Mouse (Mus musculus) mature B cell (primary cell): Measurements from ENCODE around the gene Dlg2.

Experiments used
- in situ Hi-C: fragments of 300-500 bp; cut with MboI; formaldehyde crosslinking; loops from 2 replicates; pipeline ENCODE4 v1.14.3; 2019

The Dlg2 gene

DNA sequence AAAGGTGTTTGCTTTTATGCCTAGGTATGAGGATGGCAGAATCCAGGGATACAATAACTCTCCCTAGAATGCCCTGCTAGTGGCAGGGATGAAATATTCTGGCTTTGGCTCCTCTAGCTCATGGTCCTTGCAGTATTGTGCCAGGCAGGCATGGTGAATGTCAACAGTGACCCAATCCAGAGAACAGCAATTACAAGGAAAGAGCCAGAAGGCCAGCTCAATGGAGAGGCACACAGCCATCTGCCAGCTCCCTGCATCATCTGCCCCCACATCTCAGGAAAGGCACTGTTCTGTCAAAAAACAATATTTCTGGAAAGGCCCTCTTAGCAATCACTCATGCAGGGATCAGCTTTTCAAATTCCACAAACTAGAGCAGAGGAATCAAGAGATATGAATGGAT lies 1984.1 kb downstream of the Dlg2 start:
- in situ Hi-C loops, result no loop called here

GRCm38 (mm10) chr7:92461256-92461655 lies 1984.8 kb downstream of the Dlg2 start:
- in situ Hi-C loops, result no loop called here

DNA sequence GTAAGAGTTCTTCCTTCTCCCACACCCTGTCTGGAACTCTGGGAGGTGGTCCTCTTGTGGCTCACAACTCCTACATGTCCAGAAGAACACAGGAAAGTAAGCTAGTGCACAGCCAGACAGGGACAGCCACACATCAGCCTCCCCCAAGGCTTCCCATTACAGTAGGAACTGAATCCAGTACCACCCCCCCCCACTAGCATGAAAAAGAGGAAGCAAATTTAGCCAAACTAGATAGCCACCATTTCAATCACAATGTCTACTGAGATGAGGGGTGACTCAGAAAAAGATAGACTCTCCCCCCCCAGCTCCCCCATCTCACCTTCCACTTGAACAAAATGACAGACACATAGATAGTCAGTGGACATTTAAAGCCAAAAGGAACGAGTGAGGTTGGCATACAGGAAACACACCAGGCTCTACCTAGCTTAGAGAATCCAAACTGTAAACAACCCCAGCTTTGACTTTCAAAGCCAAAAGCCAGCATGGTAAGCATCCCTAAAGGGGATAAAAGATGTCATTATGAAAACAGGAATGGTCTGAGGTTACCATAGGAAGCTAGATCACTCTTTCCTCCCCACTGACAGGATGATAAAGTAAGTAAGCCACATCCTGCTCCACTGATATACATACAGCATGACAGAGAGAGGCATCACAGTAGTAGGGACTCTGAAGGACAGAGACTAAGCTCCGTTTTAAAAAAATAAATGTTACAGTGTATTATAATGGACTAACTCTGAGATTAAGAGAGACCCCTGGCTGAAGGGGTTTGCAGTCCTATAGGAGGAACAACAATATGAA lies 1986.8 kb downstream of the Dlg2 start:
- in situ Hi-C loops, result no loop called here

DNA sequence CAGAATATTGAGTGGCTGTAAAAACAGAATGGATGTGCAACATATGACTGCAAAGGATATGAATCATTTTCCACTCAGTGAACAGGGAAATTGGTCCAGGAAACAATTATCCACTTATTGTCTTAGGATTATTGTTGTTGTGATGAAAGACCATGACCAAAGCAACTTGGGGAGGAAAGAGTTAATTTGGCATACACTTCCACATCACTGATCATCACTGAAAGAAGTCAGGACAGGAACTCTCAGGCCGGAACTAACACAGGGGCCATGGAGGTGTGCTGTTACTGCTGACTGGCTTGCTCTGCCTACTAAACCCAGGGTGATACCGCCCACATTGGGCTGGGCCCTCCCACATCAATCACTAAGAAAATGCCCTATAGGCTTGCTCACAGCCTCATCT lies 1987.8 kb downstream of the Dlg2 start:
- in situ Hi-C loops, result no loop called here

DNA sequence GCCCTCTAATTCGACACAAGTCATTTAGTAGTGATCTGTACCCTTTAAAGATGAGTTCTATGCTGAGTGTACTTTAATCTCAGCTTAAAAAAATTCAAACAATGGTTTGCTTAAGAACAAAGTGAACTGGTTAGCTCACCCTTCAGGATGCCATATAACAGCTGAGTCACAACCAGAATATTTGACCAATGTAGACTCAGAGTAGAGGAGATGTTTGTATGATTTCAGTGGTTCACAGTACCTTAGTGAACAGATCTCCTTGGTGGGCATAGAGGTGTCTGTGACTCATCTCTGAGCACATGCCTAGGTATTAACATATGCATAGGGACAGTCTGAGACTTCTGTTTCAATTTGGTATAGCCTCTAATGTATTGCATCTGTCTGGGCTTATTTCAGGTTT lies 2002.7 kb downstream of the Dlg2 start:
- in situ Hi-C loops, result no loop called here

GRCm38 (mm10) chr7:92479748-92480147 lies 2003.3 kb downstream of the Dlg2 start:
- in situ Hi-C loops, result no loop called here

GRCm38 (mm10) chr7:92483346-92483745 lies 2006.9 kb downstream of the Dlg2 start:
- in situ Hi-C loops, result no loop called here

GRCm38 (mm10) chr7:92485881-92486710 lies 2009.6 kb downstream of the Dlg2 start:
- in situ Hi-C loops, result no loop called here

DNA sequence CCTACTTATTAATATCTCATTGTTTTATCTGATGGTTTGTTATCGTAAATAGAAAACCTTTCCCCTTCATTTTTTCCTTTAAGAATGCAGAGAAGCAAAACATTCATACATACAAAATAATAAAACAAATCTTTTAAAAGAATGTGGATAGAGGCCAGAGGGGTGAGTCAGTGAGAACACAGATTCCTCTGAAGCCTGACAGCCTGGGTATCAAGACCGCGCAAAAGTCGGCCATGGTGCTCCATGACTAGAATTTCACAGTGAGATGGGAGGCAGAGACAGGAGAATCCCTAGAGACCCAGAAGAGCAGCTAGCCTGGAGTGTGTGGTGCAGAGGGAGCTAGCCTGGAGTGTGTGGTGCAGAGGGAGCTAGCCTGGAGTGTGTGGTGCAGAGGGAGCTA lies 2010.4 kb downstream of the Dlg2 start:
- in situ Hi-C loops, result no loop called here

- in situ Hi-C loops, result no loop called here
Measured at GRCm38 (mm10) chr7:92492262-92492661, 2015.8 kb downstream of the Dlg2 start.

GRCm38 (mm10) chr7:92493521-92493920 lies 2017.0 kb downstream of the Dlg2 start:
- in situ Hi-C loops, result no loop called here
